Mouse (Mus musculus): ENCODE results near the gene Map4k2.
"Not testable (repeated sequence)": the region's sequence is repeated elsewhere in the genome, so short reads cannot be mapped to it uniquely, and the experiment has no call there.

The Map4k2 gene

DNA sequence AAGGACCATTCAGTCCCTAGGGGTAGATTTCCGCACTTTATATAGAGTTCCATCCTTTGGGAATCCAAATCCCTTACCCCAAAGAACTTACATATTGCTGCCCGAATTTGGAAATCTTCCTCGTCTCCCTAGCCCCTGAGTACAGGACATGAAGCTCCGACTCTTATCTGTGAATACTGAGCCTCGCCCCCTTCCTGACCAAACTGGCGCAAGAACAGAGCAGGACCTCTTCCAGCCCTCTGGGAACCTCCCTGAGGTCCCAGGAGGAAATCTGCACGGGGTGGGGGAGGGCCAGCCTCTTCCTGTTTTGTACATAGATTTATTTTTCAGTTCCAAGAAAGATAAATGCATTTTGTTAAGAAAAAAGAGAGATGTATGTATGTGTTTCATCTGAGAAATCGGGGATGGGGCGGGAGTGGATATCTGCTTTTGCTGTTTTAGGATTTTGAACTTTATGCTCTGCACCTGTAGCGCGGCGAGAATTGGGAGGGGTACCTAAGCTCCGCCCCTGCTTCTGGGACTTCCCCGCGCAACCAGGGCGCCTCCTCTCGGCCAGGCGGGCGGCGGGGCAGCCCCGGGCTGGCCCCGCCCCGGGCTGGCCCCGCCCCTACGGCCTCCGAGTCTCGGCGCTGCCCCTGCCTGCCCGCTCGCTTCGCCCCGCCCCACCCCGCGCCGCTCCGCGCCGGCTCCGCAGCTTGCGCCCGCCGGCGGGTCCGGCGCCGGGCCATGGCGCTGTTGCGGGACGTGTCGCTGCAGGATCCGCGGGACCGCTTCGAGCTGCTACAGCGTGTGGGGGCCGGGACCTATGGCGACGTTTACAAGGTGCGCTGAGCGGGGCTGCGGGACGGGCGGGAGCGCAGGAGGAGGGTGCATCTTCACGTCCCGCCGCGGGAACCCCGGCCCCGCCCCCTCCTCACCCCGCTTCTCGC lies at the start of gene Map4k2:
Gene Map4k2 (plus strand): TSS at position 612 of the 929 bp plus-strand sequence.
- peak; percentile 93 for DNase-seq (ENCODE audit: low read depth, low spot score)

DNA sequence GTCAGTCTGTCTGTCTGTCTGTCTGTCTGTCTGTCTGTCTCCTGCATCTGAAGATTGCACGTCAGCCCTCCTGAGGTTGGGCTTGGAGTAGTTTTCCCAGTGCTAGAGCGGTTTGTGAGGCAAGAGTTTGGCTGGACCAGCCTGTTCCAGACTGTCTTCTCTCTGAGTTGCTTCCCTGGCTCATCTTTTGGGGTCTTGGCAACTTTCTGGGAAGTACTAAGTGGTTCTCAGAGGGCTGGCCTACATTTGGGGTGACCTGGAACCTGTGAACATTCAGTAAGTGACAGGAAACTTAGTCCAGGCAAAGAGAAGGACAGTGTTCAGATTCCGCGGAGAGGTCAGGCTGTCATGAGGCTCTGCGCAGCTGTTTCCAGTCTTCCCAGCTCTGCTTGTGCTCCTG lies 48.7 kb upstream of the Map4k2 start:
- no peak for DNase-seq (ENCODE audit: low read depth, low spot score)

DNA sequence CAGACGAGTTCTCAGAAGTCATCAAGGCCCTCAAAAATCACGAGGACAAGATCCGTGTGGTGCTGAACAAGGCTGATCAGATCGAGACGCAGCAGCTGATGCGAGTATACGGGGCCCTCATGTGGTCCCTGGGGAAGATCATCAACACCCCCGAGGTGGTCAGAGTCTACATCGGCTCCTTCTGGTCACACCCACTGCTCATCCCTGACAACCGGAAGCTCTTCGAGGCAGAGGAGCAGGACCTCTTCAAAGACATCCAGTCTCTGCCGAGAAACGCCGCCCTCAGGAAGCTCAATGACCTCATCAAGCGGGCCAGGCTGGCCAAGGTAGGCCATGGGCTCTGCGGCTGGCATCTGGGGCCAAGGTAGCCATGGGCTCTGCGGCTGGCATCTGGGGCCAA lies 46.6 kb upstream of the Map4k2 start:
- DNase-seq (ENCODE audit: low read depth, low spot score) = no peak

DNA sequence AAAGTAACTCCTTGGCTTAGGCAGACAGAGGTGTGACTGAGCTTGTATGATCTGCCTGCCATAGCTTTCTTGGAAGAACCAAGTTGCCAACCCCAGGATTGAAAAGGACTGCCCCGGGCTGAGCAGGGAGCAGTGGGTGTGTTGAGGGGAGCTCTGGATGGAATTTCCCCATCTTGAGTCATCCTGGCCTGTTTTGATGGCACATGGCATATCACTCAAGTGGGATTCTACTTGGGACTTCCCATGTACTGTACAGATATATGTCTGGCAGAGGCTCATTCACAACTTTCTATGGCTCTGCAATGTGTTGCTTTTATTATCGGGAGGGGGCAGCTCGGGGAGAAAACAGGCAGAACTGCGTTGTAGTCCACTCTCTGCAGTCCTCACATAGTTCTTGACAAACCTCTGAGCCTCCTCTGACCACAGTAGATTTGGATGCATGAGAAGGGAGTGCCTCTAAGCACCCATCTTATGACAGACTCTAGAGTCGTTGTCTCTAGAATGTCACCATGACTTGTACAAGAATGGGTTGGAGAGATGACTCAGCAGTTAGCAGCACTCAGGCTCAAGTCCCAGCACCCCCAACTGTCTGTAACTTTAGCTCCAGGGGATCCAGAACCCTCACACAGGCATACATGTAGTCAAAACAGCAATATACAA lies 44.3 kb upstream of the Map4k2 start:
- DNase-seq (ENCODE audit: low read depth, low spot score) = no peak

DNA sequence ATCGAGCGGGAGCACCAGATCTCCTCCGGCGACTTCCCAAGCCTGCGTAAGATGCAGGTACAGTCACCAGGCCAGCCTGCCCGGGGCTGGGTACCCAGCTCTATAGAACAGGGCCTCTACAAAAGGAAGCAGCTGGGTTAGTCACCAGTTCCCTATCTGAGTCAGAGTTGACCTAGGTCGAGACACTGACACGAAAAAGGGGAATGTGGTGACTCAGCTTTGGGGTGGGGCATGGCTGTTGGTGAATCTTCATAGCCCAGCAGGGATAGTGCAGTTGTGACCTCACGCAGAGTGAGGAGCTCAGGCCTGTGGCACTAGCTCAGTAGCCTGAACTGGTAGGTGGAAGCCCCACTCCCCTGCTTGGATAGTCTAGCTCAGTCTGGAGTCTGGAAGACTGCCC lies 43.3 kb upstream of the Map4k2 start:
- DNase-seq (ENCODE audit: low read depth, low spot score) = peak; percentile 70

DNA sequence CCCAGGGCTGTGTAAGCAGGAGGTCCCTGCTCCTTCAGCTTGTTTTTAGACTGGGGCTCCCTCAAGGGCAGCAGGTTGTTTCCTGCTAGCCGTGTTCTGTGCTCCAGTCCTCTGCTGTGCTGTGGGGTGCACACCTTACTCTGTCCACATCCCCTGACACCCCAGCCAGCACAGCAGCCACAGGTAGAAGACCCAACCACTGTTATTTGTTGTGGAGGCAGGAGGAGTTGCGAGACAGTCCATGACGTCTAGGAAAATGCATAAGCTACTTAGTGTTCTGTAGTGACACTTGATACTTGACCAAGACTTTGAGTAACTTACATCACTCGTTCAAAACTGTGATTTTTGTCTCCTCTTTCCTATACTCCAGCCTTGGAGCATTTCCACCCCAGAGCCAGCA lies 41.9 kb upstream of the Map4k2 start:
- DNase-seq (ENCODE audit: low read depth, low spot score) = peak; percentile 44

DNA sequence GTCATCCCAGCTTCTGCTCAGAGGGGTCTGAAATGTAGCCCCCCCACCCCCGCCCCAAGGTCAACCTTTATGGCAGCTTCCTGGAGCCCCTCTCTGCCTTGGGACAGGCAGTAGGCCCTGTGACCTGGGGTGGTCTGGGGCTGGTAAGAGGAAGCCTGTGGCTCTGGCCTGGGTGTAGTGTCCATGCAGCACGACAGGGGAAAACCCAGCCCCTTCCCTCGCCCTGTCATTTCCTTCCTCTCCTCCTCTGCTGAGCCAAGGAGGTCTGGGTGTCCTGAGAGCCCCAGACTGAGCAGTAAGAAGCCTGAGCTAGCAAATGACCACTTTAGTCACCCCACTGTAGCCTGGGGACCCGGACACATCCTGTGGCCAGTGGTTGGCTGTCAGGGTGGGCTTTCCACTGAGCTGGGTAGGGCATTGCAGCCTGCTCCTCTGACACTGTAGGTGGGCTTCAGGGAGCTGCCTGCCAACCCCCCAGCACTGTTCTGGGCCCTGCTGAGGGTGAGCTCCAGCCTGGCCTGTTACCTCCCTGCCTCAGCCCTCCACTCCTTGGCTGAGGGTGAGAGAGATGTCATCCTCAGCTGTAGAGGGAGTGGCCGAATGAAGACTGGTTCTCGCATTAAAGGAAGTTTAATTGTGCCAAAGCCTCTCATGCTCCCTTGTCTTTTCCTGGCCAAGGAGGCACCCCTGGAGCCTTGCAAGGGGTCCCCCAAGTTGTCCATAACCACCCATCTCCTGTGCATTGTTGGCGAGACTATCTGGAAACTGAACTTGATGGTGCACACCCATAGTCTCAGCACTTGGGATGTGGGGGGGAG lies 41.3 kb upstream of the Map4k2 start:
- peak; percentile 35 for DNase-seq (ENCODE audit: low read depth, low spot score)

DNA sequence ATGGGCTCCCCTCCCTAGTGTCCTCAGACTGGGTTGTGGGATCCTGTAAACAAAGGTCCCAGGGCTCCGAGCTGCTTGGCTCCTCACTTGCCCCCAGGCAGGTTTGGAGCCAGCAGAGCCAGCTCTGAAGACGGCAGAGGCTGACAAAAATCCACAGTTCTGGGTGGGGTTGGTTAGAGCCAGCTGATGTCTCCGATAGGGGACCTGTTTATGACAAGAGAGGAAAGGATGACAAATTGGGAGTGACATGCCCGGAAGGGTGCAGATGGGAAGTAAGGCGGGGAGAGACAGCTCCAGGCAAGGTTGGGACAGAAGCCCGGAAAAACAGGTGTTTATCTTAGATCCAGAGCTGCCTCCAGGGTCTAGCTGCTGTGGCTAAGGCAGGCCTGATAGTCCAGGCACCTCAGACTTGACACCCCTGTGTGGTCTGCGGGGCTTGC lies 40.5 kb upstream of the Map4k2 start:
- no peak for DNase-seq (ENCODE audit: low read depth, low spot score)

DNA sequence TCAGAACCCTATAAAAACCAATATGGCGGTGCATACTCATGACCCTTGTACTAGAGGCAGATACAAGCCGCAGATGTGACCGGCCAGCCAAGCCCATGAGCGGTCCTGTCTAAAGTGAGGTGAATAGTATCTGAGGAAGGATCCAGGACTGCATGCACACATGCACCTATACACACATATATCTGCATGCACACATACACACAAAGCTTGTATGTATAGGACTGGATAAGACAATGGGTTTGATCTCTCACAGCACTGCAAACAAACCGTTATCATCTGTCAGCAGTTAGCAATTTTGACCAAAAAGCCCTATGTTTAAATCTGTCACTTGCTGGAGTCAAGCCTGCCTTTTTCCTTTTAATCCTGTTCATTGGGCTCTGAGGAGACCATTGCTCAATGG lies 38.8 kb upstream of the Map4k2 start:
- no peak for DNase-seq (ENCODE audit: low read depth, low spot score)

DNA sequence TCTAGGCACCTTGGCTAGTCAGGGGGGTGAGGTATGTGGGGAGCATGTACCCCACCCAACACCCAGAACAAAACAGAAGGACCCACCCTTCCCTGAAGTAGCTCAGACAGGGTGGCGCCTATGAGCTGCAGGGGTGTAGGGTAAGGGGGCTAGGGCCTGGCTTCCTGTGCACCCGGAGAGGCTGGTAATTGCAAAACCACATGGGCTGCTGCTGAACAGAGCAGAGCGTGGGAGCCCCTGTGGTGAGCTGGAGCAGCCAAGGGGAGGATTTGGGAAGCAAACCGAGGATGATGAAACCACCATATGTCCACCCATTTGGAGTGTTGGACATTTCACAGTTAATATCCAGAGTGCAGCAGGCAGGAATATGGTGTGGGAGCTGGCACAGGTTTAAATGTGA lies 38.4 kb upstream of the Map4k2 start:
- DNase-seq (ENCODE audit: low read depth, low spot score) = no peak

DNA sequence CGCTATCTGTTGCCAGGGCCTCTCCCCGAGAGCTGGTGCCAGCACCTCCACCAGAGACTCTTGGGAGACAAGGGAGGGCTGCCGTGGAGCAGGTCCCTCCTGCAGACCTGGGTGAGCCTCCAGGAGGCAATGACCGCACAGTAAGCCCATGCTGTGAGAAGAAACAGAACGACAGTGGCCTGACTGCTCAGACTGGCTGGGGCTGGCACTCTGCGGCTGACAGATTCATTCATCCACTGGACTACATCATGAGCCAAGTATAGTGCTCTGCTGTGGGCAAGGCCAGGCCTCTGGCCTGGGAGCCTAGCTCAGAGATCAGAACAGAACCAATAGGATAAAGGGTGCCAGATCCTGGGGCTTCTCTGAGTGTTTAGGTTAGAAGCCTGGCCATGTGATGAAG lies 37.1 kb upstream of the Map4k2 start:
- DNase-seq (ENCODE audit: low read depth, low spot score) = no peak

DNA sequence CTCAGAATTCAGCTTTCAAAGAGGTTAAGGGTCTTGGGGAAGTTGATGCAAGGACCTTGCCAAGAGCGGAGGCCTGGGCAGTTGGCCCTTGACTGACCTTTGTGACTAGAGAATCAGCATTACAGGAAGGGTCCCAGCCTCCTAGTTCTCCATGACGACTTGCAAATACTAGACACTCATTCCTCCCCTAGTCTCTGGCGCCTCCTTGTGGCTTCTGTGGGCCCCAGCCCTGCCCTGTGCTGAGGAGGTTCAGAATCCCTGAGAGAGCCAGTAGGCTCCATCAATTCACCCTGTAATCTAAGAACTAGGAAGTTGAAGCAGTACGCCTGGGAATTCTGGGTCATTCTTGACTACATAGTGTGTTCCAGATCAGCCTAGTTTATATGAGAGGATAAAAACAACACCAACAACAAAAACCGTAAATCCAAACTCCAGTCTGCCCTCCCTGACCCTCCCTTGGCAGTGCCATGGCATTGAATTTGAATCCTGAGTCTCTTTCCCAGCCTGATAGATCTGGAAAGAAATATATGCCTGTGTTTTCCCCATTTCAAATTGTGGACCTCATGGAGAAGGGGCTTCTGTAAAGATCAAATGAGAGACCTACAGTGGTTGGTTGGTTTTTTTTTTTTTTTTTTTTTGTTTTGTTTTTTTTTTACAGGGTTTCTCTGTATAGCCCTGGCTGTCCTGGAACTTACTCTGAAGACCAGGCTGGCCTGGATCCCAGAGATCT lies 36.0 kb upstream of the Map4k2 start:
- DNase-seq (ENCODE audit: low read depth, low spot score) = peak; percentile 85

DNA sequence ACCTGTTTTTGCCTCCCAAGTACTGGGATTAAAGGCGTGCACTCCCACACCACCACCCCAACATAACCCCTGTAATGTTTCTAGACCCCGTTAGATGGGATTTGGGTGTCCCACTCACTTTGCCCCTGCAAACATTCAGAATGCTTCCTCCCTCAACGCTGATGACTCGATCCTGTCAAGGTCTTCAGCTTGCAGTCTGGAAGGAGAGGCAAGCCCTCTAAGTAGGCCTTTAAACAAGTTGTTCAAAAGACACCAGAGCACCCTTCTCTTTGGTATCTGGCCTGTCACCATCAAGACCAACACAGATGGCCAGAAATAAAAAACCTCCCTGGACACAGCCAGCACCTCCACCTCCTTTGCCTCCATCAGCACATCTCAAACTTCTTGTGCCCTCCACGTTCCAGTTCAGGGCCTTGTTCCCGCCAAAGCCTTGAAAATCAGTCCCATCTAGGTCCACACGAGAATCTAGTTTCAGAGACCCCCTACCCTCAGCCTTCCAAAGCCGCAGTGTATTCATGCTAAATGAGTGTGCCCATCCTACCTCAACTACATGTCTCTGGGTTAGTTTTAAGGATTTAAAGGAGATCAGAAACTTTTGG lies 35.3 kb upstream of the Map4k2 start:
- no peak for DNase-seq (ENCODE audit: low read depth, low spot score)

DNA sequence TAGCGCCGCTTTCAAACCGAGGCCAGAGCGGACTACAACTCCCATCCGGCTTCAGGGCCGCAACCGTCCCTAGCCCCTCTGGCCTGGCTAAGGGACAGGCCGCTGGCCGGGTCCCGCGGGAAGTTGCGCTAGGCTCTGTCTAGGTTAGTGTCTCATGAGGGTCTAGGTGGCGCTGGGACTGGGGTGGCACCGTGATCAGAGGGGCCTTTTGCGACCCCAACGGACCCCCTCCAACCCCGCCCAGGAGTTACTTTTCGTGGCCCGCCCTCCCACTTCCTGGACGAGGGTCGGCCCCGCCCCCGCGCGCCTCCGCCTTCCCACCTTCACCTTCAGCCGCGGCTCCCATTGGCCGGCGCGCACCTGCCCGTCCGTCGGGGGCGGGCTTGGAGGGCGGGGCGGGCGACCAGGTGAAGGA lies 34.8 kb upstream of the Map4k2 start, which contains the start of gene Cdc42bpg:
Gene Cdc42bpg (plus strand): TSS at position 320 of the 415 bp plus-strand sequence.
- DNase-seq (ENCODE audit: low read depth, low spot score) = peak; percentile 88

DNA sequence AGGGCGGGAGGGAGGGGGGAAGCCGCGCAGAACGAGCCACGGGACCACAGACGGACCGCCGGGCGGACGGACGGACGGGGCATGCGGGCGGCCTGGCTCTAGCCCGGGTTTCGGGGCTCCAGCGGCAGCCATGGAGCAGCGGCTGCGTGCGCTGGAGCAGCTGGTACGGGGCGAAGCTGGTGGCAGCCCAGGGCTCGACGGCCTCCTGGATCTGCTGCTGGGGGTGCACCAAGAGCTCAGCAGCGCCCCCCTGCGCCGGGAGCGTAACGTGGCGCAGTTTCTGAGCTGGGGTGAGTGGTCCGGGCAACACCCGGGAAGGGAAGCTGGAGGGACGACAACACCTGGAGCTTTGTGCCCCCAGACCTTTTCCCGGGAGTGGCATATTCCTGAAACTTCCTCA lies 34.3 kb upstream of the Map4k2 start:
- peak; percentile 85 for DNase-seq (ENCODE audit: low read depth, low spot score)

DNA sequence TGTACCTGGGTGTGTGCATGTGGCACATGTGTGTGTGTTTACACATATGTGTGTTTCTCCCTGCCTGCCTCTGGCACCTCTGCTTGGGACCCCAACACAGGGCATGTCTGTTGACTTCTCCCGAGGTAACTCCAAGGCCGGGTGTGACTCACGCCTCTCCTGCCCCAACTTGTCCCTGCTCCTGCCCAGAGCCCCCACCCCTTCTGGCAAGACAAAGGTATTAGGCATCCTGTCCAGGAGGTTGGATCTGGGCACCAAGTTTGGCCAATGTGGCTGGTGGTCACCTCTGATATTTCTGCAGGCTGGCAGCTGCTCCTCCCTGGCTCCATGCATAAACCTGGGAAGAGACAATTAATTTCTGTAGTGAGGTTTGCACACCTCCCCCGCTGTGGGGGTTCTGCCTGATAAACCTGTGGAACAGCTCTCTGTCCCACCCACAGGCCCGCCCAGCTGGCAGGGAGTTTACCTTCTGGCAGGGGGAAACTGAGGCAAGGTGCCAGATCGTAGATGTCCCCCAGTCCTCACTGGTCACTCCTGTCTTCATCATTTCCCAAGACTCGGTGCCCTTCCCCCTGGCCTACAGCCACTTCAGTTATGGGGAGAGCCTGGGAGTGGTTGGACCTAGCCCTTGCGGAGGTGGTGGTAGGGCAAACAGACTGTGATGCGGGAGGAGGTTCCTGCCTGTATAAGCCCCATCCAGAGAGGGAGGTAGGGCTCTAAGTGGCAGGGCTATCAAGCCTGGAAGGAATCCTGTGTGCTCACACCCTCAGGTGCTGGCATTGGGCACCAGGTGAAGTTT lies 33.0 kb upstream of the Map4k2 start:
- DNase-seq (ENCODE audit: low read depth, low spot score) = no peak

DNA sequence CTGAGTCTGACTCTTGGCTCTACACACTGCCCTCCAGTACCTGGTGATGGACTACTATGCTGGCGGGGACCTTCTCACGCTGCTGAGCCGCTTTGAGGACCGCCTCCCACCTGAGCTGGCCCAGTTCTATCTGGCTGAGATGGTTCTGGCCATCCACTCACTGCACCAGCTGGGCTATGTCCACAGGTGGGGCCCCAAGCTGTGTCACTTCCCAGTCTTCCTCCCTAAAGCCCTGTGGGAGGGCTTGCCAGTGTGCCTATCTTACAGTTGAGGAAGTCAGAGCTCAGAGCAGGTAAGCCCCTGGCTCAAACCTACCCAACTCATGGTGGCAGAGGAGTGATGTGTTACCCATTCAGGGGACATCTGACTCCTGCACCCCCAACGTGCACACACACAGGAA lies 30.8 kb upstream of the Map4k2 start:
- no peak for DNase-seq (ENCODE audit: low read depth, low spot score)

DNA sequence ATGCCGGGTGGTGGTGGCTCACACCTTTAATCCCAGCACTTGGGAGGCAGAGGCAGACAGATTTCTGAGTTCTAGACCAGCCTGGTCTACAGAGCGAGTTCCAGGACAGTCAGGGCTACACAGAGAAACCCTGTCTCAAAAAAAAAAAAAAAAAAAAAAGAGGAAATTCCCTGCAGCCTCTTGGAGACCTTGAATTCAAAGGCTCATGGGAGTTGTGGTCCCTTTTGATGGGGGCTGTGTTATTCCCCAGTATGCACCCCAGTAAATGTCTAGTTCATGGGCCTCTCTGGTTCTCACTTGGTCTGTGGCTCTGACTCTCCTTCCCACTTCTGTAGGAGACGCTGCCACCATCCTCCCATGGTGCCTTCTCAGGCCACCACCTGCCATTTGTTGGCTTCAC lies 29.2 kb upstream of the Map4k2 start:
- DNase-seq (ENCODE audit: low read depth, low spot score) = not testable (repeated sequence)

DNA sequence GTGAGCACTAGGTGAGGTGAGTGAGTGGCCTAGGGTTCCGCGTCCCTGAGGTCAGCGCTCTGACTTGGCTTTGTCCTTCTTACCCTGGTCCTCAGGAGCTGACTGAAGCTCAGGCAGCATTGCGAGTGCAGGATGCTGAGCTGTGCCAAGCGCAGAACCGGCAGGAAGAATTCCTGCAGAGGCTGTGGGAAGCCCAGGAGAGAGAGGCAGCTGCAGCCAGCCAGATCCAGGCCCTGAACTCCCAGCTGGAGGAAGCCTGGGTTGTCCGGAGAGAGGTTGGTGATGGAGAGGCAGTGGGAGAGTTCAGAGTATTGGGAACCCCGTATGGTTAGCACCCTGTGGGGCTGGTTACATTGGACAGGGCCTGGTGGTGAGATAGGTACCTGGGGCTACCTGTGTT lies 27.1 kb upstream of the Map4k2 start:
- no peak for DNase-seq (ENCODE audit: low read depth, low spot score)

DNA sequence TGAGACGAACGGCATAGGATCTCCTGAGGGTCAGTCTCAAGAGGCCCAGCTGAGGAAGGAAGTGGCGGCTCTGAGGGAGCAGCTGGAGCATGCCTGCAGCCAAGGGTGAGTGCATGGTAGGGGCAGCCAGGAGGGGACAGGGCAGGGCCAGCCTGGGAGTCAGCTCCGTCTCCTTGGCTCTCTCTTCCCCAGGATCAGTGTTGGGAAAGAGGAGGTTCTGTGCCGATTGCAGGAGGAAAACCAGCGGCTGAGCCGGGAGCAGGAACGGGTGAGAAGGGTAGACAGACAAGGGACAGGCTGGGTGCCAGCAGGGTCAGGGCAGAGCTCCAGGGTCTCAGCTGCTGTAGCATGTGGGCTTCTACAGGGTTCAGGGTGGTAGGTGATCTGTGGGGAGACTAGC lies 26.4 kb upstream of the Map4k2 start:
- DNase-seq (ENCODE audit: low read depth, low spot score) = no peak

Data from CD4-positive helper T cell, adult 2 months (primary cell).